Mouse (Mus musculus): ENCODE measurements around the gene Slc6a5. TPM values are rescaled to one million over a fixed set of nuclear protein-coding genes. Genes with fewer than 3 reads are reported as not detected.

Slc6a5 gene
- polyA plus RNA-seq, 1 experiment from 2014 or later, result not detected

DNA sequence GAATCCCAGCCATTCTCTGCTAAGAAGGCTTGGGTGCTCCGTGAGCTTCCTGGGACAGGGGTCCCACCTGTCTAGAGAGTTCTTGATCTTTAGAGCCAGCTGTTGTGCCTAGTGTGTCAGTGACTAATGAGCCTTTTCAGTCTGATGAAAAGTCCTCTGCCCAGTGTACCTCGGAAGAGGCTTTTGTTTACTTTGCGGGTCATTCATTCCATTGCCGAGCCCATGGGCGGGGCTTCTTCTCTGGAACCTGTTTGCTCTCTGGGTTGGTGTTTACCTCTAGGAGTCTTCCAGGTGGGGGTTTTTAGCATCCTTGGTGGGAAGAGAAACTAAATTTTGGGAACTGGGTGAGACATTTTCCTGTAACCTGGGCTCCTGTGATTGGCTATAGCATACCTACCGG is 74.8 kb downstream of the Slc6a5 start:
- H3K27ac ChIP-seq (ENCODE audit: low read depth, low read length), result no peak overlapping the region
- no peaks in the 10 kb centered on the region for H3K9me3 ChIP-seq (ENCODE audit: control insufficient read depth, low read length)
- H3K36me3 ChIP-seq (ENCODE audit: control insufficient read depth, insufficient read depth, low read length), result no peaks in the 10 kb centered on the region
- H3K4me1 ChIP-seq (ENCODE audit: control insufficient read depth, insufficient read depth, low read length), result no peaks in the 10 kb centered on the region; the same call in 1 of the 2 replicates
- 26% methylated on average over 6 of the region's 6 CpGs for WGBS
- ATAC-seq (ENCODE audit: low FRiP score, low TSS enrichment), result peak; percentile 24; the same call in 1 of the 2 replicates
- no peak overlapping the region for H3K9ac ChIP-seq (ENCODE audit: low read depth, low read length)
- H3K4me3 ChIP-seq (ENCODE audit: low read length), result no peak overlapping the region
- H3K4me2 ChIP-seq (replicated peaks; ENCODE audit: low read depth, low read length), result no peak overlapping the region; the same call in 1 of the 2 replicates
- no peaks in the 10 kb centered on the region for H3K27me3 ChIP-seq (ENCODE audit: control insufficient read depth, insufficient read depth, low read length)

DNA sequence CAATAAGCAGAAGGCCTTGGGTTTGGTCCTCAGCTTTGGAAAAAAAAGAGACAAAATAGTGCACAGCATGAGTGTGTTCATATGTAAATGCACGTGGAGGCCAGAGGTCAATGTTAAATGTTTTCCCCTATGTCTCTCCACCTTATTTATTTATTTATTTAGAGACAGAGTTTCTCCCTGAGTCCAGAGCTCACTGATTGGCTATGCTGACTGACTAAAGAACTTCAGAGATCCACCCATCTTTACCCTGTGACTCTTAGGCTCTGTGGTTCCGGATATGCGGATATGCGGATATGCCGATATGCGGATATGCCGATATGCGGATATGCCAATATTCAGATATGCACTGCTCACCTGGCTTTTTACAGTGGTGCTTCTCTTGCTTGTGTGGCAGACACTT is 76.0 kb downstream of the Slc6a5 start:
- Histone ChIP-seq H3K4me2 (replicated peaks; ENCODE audit: low read depth, low read length) (no peak overlapping the region), H3K27me3 (ENCODE audit: control insufficient read depth, insufficient read depth, low read length) (no peaks in the 10 kb centered on the region), H3K4me3 (ENCODE audit: low read length) (no peak overlapping the region), H3K4me1 (ENCODE audit: control insufficient read depth, insufficient read depth, low read length) (no peaks in the 10 kb centered on the region; the same call in 1 of the 2 replicates), H3K27ac (ENCODE audit: low read depth, low read length) (no peak overlapping the region), H3K9me3 (ENCODE audit: control insufficient read depth, low read length) (no peaks in the 10 kb centered on the region), H3K9ac (ENCODE audit: low read depth, low read length) (no peak overlapping the region), H3K36me3 (ENCODE audit: control insufficient read depth, insufficient read depth, low read length) (no peaks in the 10 kb centered on the region)
- WGBS, result 94% methylated on average over 8 of the region's 8 CpGs
- ATAC-seq (ENCODE audit: low FRiP score, low TSS enrichment), result no peak

- no peak for ATAC-seq (ENCODE audit: low FRiP score, low TSS enrichment)
- no peaks in the 10 kb centered on the region for H3K27me3 ChIP-seq (ENCODE audit: control insufficient read depth, insufficient read depth, low read length)
- 78% methylated on average over 4 of the region's 4 CpGs for WGBS
Observed at GRCm38 (mm10) chr7:49999321-49999720, 89.4 kb downstream of the Slc6a5 start.

GRCm38 (mm10) chr7:50005268-50005667 is 95.3 kb downstream of the Slc6a5 start:
- Histone ChIP-seq H3K36me3 (ENCODE audit: control insufficient read depth, insufficient read depth, low read length) (no peaks in the 10 kb centered on the region), H3K4me3 (ENCODE audit: low read length) (no peak overlapping the region), H3K4me1 (ENCODE audit: control insufficient read depth, insufficient read depth, low read length) (no peaks in the 10 kb centered on the region), H3K27me3 (ENCODE audit: control insufficient read depth, insufficient read depth, low read length) (no peaks in the 10 kb centered on the region), H3K9ac (ENCODE audit: low read depth, low read length) (no peak overlapping the region), H3K9me3 (ENCODE audit: control insufficient read depth, low read length) (no peaks in the 10 kb centered on the region), H3K4me2 (replicated peaks; ENCODE audit: low read depth, low read length) (no peak overlapping the region), H3K27ac (ENCODE audit: low read depth, low read length) (no peak overlapping the region)
- 6% methylated on average over 2 of the region's 2 CpGs for WGBS
- peak; percentile 63; the same call in 1 of the 2 replicates for ATAC-seq (ENCODE audit: low FRiP score, low TSS enrichment)

More at GRCm38 (mm10) chr7:49999321-49999720, 89.4 kb downstream of the Slc6a5 start:
- no peaks in the 10 kb centered on the region for H3K36me3 ChIP-seq (ENCODE audit: control insufficient read depth, insufficient read depth, low read length)
- H3K9me3 ChIP-seq (ENCODE audit: control insufficient read depth, low read length), result no peaks in the 10 kb centered on the region; the same call in 1 of the 2 replicates
- no peaks in the 10 kb centered on the region for H3K4me1 ChIP-seq (ENCODE audit: control insufficient read depth, insufficient read depth, low read length)
- no peak overlapping the region for H3K4me3 ChIP-seq (ENCODE audit: low read length)
- no peak overlapping the region for H3K4me2 ChIP-seq (replicated peaks; ENCODE audit: low read depth, low read length)
- no peak overlapping the region for H3K9ac ChIP-seq (ENCODE audit: low read depth, low read length)
- H3K27ac ChIP-seq (ENCODE audit: low read depth, low read length), result no peak overlapping the region

Other genes with a start within 250 kb of the Slc6a5 start
- gene Htatip2, start 151.0 kb upstream of the Slc6a5 start, polyA plus RNA-seq (2014; fragmentation: Nextera tagmentation; extraction: Ambion mirVana), result 6.5 and 6.8 TPM in 2 replicates
- gene Prmt3, start 131.8 kb upstream of the Slc6a5 start, polyA plus RNA-seq (2014; fragmentation: Nextera tagmentation; extraction: Ambion mirVana), result 65.0 and 82.8 TPM in 2 replicates
- gene Nell1, start 64.7 kb downstream of the Slc6a5 start, polyA plus RNA-seq (2014; fragmentation: Nextera tagmentation; extraction: Ambion mirVana), result 7.8 and 14.6 TPM in 2 replicates